Mouse (Mus musculus) stomach, embryonic 16.5 days (tissue): ENCODE measurements around the gene T2. TPM values are rescaled to one million over a fixed set of nuclear protein-coding genes. Genes with fewer than 3 reads are reported as not detected.
A peak's percentile ranks its signal among the peaks of the same experiment; 100 is the strongest.

Experiments used
- ATAC-seq: fragments of 200-750 bp; cut with Nextera tagmentation; 2 replicates; pipeline ENCODE4 v1.8.0; 2017; ENCODE audit warnings: moderate number of reproducible peaks, moderate TSS enrichment; ENCODE audit not compliant: insufficient read depth, low FRiP score
- H3K27ac ChIP-seq: fragments of 300-500 bp; sonication (generic); 2 replicates; pipeline ENCODE4 v1.5.1; 2014; ENCODE audit warnings: low read length
- H3K27me3 ChIP-seq: fragments of 300-500 bp; sonication (generic); 2 replicates; pipeline ENCODE4 v1.6.1; 2014; ENCODE audit warnings: low read length, control low read depth, mixed read lengths; ENCODE audit not compliant: control insufficient read depth, insufficient read depth
- H3K36me3 ChIP-seq: fragments of 300-500 bp; sonication (generic); 2 replicates; pipeline ENCODE4 v1.6.1; 2014; ENCODE audit warnings: low read length; ENCODE audit not compliant: control insufficient read depth, insufficient read depth
- H3K4me1 ChIP-seq: fragments of 300-500 bp; sonication (generic); 2 replicates; pipeline ENCODE4 v1.6.1; 2014; ENCODE audit warnings: low read length, control low read depth, mixed read lengths; ENCODE audit not compliant: control insufficient read depth, insufficient read depth
- H3K4me2 ChIP-seq: fragments of 300-500 bp; sonication (generic); 2 replicates; pipeline ENCODE4 v1.6.1; 2014; ENCODE audit warnings: low read depth, low read length, mixed read lengths
- H3K4me3 ChIP-seq: fragments of 300-500 bp; sonication (generic); replicated peaks from 2 replicates; pipeline ENCODE4 v1.5.1; 2014; ENCODE audit warnings: mild to moderate bottlenecking, low read length
- H3K9ac ChIP-seq: fragments of 300-500 bp; sonication (generic); 2 replicates; pipeline ENCODE4 v1.6.1; 2014; ENCODE audit warnings: low read length
- H3K9me3 ChIP-seq: fragments of 300-500 bp; sonication (generic); replicated peaks from 2 replicates; pipeline ENCODE4 v1.6.1; 2016; ENCODE audit warnings: low read length, control low read depth; ENCODE audit not compliant: control insufficient read depth
- WGBS: fragments of 180-500 bp; shearing (Covaris S2); extraction: QIAGEN DNeasy Blood & Tissue Kit; methylation state at CpG from one replicate; pipeline ENCODE4 v1.1.7; 2014; 5-methylcytosine and 5-hydroxymethylcytosine counted together
- polyA plus RNA-seq: library from polyadenylated mRNA; unstranded; fragments of >200 nt; fragmentation: Nextera tagmentation; extraction: Ambion mirVana; gene quantifications from 2 replicates; pipeline ENCODE4 v1.2.1, GENCODE M21; 2015

The T2 gene
- polyA plus RNA-seq, 1 experiment from 2014 or later, result 0.13 TPM

DNA sequence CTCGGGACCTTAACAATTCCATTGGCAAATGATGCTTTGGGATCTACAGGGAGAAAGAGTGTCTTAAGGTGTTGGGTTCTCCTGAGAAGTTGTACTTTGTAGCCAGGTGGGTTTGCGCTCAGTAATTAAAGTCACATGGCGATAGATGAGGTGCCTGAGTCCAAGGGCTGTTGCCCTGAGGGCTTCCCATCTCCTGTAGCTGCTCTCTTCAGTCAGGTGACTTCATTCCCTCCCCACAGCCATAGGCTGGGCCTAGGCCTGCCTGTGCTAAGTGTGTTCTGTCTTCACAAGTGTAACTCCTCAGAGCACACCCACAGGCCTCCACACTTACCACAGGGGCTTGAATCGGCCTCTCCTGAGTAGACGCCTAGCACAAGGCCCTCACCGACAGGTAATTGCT is 1.7 kb downstream of the T2 start:
- WGBS, result 88% methylated on average over 6 of the region's 6 CpGs
- no peaks in the 10 kb centered on the region for H3K4me1 ChIP-seq
- no peak overlapping the region for H3K9ac ChIP-seq
- H3K4me2 ChIP-seq, result no peak overlapping the region
- H3K27me3 ChIP-seq, result no peaks in the 10 kb centered on the region
- H3K36me3 ChIP-seq, result no peaks in the 10 kb centered on the region
- no peak overlapping the region for H3K4me3 ChIP-seq
- no peak for ATAC-seq
- H3K27ac ChIP-seq, result no peak overlapping the region
- 0 out of 2 replicates have a peak, but pooled peaks cover 4% of the 10 kb centered on the region for H3K9me3 ChIP-seq

DNA sequence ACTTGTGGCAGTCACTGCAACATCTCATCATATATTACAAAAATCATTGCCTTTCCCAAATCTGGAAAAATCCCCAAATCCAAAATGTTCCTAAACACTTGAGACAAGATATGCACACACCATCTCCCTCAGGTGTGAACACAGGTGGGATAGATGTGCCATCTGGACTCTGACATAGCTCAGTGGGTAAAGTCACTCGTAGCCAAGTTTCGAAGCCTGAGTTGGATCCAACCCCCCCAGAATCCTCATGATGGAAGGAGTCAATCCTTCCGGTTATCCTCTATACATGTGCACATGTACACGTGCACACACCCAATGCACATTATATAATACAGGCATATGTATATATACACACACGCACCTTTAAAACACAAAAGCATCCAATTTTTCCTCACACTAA is 5.1 kb downstream of the T2 start:
- 94% methylated on average over 5 of the region's 5 CpGs for WGBS
- Histone ChIP-seq H3K9me3 (no peaks in the 10 kb centered on the region), H3K36me3 (no peaks in the 10 kb centered on the region), H3K9ac (no peak overlapping the region), H3K27me3 (no peaks in the 10 kb centered on the region), H3K27ac (no peak overlapping the region), H3K4me1 (no peaks in the 10 kb centered on the region), H3K4me3 (no peak overlapping the region), H3K4me2 (no peak overlapping the region)
- no peak for ATAC-seq

DNA sequence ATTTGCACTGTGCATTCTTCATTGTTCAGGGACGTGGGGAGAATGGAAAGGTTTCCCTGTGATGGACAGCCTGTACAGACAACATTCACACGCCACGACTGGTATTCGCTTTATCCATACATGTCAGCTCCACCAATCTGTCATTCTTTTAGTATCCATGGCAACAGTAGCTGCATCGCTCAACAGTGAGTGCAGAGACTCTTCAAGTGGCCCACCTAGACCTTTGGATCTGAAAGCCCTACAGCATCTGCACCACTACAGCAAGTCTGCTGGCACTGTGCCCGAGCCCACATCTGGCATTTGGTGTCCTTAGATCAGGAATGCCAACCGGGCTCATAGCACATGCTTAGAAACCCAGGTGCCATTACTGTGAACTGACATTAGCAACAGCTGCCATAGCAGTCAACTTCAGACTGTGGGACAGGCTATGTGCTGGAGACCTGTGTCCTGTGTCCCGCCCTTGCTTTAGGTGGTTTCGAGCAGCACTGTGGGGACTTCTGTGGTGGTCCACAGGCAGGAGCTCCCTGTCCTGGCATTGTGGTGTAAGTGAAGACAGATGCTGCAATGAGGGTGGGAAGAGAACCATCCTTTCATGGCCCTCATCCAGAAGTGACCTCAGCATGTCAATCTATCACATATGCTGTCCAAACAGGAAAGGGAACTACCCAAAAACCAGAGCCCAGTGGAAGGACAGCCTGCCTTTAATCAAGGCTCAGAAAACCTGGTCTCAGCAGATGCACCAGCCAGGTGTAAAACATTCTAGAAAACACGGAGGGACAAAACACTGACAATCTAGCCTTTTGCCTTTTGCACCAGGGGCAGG is 5.7 kb downstream of the T2 start:
- Histone ChIP-seq H3K9me3 (no peaks in the 10 kb centered on the region), H3K27me3 (no peaks in the 10 kb centered on the region), H3K36me3 (no peaks in the 10 kb centered on the region), H3K4me3 (no peak overlapping the region), H3K4me1 (no peaks in the 10 kb centered on the region), H3K9ac (no peak overlapping the region), H3K27ac (no peak overlapping the region), H3K4me2 (no peak overlapping the region)
- ATAC-seq, result no peak
- 64% methylated on average over 10 of the region's 10 CpGs for WGBS

DNA sequence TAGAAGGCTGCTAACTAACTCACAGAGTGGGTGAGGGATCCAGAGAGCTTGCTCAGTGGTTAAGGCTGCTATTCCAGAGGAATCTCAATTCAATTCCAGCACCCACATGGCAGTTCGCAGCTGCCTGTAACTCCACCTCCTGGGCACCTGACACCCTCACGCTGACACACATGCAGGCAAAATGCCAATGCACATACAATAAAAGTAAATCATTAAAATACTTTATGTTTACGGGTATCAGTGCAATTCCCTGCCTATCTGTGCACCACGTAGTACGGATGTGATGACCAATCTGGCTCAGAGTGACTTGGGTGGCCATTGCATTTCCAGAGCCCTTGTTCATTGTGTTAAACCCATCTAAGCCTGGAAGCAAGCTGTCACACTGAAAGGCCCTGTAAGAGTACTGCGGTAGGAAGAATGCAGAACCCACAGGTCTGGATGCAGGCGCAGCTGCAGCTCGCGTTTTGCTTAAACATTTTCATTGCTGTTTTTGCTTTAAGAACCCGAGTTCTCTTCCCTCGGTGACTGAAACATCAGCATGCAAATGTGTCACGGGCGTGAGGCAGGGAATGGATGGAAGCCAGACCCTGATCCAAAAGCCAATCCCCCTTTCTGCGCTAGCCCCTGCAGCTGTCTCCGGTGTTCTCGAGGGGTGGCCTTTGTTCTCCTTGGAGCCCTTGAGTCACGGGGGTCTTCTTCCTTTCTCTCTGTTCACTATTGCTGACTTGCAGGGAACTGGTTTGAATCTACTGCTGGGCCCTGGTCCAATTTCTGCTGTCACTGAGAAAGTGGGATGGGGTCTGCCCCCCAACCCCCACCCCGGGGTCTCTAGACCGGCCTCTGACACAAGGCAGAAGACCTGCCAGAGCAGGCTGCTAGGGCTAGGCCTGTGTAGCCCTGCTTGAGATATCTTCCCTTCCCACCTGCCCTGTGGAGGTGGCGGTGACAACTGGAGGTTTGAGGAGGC is 12.0 kb downstream of the T2 start:
- Histone ChIP-seq H3K4me1 (peaks cover 15% of the 10 kb centered on the region; the same call in 1 of the 2 replicates), H3K27ac (no peak overlapping the region), H3K27me3 (no peaks in the 10 kb centered on the region), H3K4me2 (peak overlapping the region; percentile 29; the same call in 1 of the 2 replicates), H3K9ac (peak overlapping the region; percentile 53), H3K9me3 (no peaks in the 10 kb centered on the region), H3K4me3 (no peak overlapping the region), H3K36me3 (no peaks in the 10 kb centered on the region)
- WGBS, result 24% methylated on average over 20 of the region's 20 CpGs
- ATAC-seq, result peak; percentile 18; the same call in 1 of the 2 replicates

DNA sequence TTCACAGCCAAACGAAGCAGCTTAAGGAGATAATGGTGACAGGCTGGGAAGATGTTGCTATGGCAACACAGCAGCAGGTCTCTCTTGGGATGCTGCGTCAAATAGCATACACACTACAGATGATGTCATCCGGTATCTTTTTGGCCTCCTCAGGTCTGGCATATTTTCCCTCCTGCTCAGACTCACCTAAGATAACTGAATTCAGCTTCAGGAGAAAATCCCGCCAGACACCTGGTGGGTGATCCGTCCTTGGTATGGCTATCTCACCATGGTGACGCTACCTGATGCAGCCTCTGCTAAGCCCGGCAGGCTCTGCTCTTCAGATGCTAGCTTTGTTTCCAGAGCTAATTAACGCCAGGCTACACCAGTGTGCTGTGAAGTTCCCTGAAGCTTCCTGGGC is 12.8 kb downstream of the T2 start:
- no peak for ATAC-seq

DNA sequence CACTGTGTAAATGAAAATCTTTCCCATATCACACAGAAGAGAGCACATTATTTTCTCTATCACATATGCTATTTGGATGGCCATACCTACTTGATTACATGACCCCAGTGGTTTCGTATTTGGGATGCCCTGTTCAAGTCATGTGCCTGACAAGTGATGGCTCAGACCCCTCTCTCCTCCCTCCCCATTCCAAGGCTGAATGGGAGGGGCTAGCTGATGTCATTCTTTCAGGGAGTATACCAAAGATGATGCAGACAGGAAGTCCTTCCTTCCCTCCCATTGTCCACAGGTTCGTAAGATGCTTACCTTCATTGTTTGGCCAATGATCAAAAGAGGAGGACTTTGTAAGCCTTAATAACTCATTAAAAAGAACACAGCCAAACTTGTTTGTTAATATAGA is 13.4 kb downstream of the T2 start:
- Histone ChIP-seq H3K27me3 (no peaks in the 10 kb centered on the region), H3K4me1 (peaks cover 15% of the 10 kb centered on the region; the same call in 1 of the 2 replicates), H3K9ac (no peak overlapping the region), H3K27ac (no peak overlapping the region), H3K36me3 (no peaks in the 10 kb centered on the region), H3K4me2 (no peak overlapping the region), H3K9me3 (no peaks in the 10 kb centered on the region), H3K4me3 (no peak overlapping the region)
- WGBS, result 58% methylated on average over 2 of the region's 2 CpGs
- ATAC-seq, result no peak

More for the DNA sequence above, 12.8 kb downstream of the T2 start:
- no peak overlapping the region for H3K4me3 ChIP-seq
- H3K27me3 ChIP-seq, result no peaks in the 10 kb centered on the region
- H3K4me1 ChIP-seq, result peaks cover 15% of the 10 kb centered on the region; the same call in 1 of the 2 replicates
- H3K36me3 ChIP-seq, result no peaks in the 10 kb centered on the region
- no peak overlapping the region for H3K4me2 ChIP-seq
- H3K27ac ChIP-seq, result no peak overlapping the region
- 33% methylated on average over 8 of the region's 8 CpGs for WGBS
- no peak overlapping the region for H3K9ac ChIP-seq
- no peaks in the 10 kb centered on the region for H3K9me3 ChIP-seq

DNA sequence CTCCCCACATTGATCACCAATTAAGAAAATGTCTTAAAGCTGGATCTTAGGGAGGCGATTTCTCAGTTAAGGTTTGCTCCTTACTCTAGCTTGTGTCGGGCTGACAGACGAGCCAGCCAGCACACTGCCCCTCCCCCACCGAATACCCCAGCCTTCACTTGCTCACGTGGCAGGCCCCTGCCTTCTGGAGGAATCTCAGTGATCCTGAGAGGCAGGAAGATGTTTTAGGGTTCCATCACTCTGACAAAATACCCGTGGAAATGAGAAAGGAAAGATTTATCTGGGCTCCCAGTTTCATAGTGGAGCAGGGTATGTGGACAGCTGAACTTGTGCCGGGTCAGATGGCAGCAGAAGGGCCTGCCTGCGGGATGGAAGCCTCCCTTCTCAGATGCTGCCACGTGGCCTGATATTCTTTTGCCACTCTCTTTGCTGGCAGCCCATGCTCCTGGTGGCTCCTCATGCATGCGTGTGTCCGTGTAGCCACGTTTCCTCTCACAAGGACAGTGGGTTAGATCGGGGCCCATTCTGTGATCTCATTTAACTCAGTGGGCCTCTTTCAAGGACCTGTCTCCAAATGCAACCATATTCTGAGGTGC is 14.9 kb downstream of the T2 start:
- H3K9me3 ChIP-seq, result no peaks in the 10 kb centered on the region
- WGBS, result 42% methylated on average over 13 of the region's 13 CpGs
- no peak overlapping the region for H3K4me3 ChIP-seq
- H3K9ac ChIP-seq, result no peak overlapping the region
- H3K4me2 ChIP-seq, result no peak overlapping the region
- no peaks in the 10 kb centered on the region for H3K27me3 ChIP-seq
- H3K27ac ChIP-seq, result no peak overlapping the region
- ATAC-seq, result no peak
- H3K4me1 ChIP-seq, result peaks cover 15% of the 10 kb centered on the region; the same call in 1 of the 2 replicates
- no peaks in the 10 kb centered on the region for H3K36me3 ChIP-seq

DNA sequence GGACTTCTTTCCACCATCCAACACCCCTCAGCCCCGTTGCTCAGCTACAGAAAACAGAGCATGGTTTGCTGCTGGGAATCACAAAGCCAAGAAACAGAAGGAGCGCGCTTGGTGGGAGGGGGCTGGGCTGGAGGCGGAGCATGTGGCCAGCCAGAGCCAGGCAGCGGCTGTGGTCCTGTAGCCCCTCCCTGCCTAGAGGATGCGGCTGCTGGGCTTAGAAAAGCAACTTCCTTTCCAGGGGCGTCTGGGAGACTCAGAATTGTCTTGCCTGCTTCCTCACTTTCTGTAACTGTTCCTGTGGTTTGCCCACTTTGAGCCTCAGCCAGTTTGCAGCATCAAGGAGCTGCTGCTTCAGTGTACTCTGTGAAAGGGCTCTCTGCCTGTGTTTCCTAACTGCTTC is 16.0 kb downstream of the T2 start:
- 0% methylated on average over 7 of the region's 7 CpGs for WGBS
- Histone ChIP-seq H3K9me3 (no peaks in the 10 kb centered on the region), H3K9ac (peak overlapping the region; percentile 19; the same call in 1 of the 2 replicates), H3K4me1 (peaks cover 15% of the 10 kb centered on the region; the same call in 1 of the 2 replicates), H3K27me3 (no peaks in the 10 kb centered on the region), H3K4me2 (peak overlapping the region; percentile 47), H3K4me3 (peak overlapping the region; percentile 22), H3K36me3 (no peaks in the 10 kb centered on the region), H3K27ac (peak overlapping the region; percentile 60)
- ATAC-seq, result peak; percentile 75; the same call in 1 of the 2 replicates
